Mouse (Mus musculus) forebrain, embryonic 11.5 days (tissue): Measurements from ENCODE around the gene Kat6b. TPM values are rescaled to one million over a fixed set of nuclear protein-coding genes. Genes with fewer than 3 reads are reported as not detected.

Experiments used
- polyA plus RNA-seq: library from polyadenylated mRNA; unstranded; fragments of >200 nt; fragmentation: Nextera tagmentation; extraction: Ambion mirVana; gene quantifications from 2 replicates; pipeline ENCODE4 v1.2.1, GENCODE M21; 2014

Gene Kat6b
- polyA plus RNA-seq, 1 experiment from 2014 or later = 34.5 TPM

Other genes with a start within 250 kb of the Kat6b start
- gene Dupd1, start 233.1 kb downstream of the Kat6b start, polyA plus RNA-seq = not detected in 2 replicates